Mouse (Mus musculus) cerebellum, adult 8-10 months (tissue): Measurements from ENCODE around the gene Uck1.

Experiments used
- DNase-seq: peaks from one replicate; pipeline ENCODE4 v3.0.0; 2022

Uck1 gene

DNA sequence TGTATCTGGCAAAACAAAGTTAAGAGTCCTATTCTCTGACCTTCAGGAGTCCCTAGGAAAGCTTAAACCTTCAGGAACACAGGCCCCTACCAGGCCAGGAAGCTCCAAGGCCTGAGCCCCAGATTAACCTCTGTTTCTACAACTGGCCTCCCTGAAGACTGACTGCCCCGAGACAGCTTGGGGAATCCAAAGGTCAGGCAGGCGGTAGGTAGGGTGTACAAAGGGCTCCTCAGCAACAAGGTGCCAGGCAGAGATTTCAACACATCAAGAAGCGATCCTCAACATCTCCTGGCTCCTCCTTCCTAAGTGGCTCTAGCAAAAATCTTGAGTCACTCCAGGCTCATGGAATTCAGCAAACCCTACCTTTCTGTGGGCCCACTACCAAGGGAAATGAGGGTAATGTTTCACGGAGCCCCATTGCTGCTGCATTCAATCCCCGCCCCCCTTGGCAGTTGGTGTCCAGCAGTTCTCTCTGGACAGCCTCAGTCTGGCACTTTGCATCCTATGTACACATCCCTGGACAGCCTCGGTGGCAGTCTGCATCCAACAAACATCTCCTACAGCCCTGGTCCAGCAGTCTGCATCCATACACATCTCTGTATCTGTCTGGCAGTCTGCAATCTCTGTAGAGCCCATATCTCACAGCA, 949 bp downstream of the Uck1 start:
- no peak for DNase-seq

DNA sequence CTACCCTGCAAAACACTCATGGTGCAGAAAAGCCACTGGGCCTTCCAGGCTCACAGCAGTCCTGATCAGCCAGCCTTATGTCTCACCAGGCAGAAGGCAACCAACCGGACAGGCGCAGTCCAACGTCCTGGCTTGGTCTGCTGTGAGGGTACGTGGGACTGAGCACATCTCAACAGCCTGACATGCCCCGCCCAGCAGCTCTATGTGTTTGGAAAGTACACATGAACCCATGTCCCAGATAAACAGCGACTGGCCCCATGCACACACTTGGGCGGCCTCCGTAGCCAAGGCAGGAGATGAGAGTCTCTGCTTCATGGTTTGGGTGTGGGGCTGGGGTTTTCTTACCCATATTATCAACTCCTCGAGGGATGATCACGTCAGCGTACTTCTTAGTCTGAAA, 3.7 kb downstream of the Uck1 start:
- no peak for DNase-seq

DNA sequence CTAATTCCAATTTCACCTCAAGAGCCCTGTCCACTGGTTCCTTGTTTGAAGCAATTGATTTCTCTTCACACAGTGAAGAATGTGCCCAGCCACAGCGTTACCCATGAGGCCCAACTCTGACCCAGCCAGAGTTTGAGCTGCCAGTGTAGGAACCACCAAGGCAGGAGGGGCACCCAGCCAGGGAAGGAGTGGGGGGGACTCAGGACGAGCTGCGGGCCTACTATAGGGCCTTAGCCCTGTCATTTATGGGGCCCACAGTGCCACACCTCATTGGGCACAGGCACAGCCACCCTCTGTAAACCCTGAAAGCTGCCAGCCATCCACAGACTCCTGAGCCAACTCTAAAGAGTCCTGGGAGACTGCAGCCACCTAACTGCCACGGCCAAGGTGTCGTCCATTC, 5.4 kb downstream of the Uck1 start:
- no peak for DNase-seq

DNA sequence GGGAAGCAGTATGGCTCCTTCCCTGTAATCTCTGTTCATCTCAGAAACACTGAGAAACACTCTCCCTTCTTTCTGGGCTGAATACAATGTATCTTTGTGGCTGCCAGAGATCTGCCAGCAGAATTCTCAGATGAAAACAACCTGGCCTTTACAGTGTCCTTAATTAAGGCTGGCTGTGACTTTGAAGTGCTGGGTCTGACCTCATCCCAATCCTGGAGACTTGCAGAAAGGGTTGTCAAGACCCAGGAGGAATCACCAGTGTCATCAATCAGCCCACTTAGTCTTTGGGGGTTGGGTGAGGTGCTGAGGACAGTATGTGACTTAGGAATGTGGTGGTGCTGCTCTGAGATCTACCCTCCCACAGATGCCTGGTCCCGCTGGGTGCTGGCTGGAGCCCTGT, 6.6 kb downstream of the Uck1 start:
- DNase-seq = no peak

DNA sequence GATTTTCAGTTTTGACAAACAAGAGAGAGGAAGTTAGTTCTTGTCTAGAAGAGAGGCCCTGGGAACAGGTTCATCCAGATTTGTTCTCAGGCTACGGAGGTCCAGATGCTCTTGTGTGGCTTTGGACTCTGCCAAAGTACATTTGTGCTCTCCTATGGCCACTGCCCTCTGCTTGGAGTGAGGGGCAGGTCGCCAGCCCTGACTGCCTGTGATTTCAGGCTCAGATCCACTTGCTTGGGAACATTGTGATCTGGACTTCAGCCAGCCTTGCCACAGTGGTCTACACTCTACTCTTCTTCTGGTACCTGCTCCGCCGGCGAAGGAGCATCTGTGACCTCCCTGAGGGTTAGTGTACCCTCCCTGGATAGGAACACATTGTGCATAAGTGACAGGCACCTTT, 7.3 kb downstream of the Uck1 start:
- DNase-seq = no peak

DNA sequence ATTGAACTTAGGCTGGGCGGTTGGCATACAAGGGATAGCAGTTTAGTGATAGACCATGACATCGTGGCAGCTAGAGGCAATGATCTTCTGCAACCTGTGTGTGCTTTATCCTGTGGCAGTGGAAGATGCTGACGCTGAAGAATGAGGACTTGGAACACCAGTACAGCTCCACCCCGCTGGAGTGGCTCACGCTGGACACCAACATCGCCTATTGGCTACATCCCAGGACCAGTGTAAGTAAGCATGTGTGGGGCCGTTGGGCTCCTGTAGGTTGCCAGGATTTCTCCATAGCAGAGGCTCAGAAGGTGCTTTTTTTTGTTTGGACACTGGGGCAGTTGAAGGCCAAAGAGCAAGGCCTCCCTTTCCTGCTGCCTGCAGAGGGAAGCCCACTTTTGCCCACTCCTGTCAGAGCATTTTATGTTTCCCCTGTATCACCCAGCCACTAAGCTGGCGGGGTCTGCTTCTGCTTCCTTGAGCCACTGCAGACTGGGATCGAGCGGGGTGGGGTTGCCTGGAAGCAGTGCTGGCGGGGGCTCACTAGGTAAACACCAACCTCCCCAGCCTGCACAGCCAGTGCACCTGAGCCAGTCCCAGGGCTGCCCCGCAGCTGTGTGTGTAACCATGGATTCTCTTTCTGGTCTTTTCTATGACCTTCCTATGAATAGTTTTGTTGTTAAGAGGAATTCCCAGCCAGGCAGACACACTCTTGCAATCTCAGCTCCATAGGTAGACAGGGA, 8.0 kb downstream of the Uck1 start:
- no peak for DNase-seq

DNA sequence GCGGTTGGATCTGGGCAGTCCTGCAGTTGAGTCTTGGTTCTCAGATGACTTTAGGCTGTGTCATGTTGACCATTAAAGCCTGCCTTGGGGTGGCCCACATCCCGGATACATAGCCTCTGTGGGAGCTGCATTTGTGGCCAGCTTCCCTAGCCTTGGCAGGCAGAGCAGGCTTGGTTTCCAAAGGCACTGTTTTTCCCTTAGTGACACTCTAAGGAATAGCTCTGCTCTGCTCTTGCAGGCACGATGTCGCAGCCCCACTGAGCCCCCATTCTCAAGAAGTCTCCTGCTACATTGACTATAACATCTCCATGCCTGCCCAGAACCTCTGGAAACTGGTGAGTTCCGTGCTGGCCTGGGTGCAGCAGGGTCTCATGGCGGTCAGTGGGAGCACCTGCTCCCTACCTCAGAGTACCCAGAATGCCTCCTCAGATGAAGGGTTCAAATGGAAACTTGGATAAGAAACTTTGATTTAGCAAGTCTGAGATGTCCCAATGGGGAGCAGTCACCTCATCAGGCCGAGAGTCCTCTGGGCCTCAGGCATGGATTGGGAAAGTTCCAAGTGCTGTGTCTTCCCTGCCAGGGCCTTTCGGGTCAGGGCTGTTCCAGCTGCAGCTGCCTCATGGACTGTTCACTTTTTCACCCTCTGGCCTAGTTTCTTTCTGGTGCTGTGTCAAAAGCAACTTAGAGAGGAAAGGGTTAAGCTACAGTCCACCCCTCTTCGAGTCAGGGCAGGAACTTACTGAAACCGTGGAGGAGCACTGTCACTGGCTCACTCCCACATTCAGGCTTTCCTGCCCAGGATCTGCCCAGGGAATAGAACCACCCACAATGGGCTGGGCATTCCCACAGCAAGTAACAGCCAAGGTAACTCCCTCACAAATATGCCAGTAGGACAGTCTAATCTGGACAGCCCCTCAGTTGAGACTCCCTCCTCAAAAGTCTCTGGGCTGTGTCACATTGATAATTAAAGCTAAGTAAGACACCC, 11.3 kb downstream of the Uck1 start:
- DNase-seq = no peak

DNA sequence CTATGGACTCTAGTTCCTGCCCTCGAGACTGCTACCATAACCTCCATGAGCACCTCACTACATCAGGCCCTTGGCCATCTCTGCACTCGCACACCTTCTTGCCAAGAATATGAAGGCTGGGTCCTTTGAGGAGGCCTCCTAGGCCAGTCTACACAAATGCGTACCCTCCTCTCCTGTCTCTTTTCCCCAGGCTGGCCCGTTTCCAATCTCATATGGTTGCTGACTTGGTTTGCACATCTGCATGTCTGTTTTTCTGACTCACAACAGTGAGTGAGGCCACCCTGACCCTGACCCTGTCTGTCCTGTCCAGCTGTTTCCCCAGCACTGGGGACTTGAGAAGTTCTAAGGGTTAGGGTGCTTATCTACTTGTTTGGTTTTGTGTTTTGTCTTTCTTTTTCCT, 13.2 kb downstream of the Uck1 start:
- no peak for DNase-seq

DNA sequence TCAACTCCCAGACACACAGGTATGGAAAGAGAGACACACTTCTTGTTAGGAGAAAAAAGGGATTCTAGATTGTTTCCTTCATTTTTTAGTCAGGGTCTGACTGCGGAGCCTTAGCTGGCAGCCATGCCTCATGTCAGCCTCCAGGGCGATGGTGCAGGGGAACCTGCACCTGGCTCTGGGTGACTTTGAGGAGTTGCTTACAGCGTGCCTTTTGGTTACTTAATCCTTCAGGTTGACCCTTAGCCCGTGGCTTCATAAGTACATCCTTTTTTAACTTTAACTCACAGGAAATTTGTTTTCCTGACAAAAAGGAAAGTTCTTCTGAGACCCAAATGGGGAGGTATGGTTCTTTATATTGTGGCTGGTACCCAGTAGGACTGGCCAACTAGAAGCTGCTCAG, 17.0 kb downstream of the Uck1 start:
- DNase-seq = no peak

DNA sequence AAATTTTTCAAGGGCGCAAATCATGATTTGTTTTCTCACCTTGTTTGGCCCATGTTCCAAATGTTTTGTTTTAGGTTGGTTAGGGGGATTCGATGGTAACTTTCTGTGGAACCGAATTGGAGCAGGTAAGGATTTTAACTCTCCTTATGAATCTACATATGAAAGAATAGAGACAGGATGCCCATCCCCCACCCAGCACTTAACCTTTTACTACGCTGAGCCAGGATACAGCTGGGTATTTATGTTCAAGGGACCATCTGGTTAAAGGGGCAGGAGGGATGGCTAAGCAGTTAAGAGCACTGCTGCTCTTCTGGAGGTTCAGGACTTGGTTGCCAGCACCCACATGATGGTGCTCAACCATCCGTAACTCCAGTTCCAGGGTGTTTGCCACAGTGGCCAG, 19.4 kb downstream of the Uck1 start:
- DNase-seq = no peak

DNA sequence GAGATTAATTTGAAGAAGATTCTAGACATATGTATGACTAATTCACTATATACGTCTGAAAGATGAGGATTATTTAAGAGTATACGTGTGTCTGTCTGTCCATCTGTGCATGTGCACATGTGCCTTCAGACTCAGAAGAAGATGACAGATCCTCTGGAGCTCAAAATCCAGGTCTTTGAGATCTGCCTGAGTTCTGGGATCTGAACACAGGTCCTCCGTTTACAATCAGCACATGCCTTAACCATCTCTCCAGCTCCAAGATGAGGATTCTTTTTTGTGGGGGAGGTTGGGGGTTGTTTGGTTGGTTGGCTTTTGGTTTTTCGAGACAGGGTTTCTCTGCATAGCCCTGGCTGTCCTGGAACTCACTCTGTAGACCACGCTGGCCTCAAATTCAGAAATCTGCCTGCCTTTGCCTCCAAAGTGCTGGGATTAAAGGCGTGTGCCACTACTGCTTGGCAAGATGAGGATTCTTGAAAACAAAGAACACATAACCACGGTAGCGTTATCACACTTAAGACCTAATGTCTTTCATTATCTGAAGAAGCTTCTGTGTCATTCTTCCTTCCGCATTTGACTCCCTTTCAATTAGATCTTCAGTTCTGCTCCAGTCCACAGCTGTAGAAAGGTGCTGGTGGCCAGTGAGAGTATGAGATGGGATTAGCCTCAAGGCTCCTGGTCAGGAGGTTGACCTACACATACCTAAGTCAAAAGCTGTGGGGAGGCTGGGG, 21.1 kb downstream of the Uck1 start:
- no peak for DNase-seq

DNA sequence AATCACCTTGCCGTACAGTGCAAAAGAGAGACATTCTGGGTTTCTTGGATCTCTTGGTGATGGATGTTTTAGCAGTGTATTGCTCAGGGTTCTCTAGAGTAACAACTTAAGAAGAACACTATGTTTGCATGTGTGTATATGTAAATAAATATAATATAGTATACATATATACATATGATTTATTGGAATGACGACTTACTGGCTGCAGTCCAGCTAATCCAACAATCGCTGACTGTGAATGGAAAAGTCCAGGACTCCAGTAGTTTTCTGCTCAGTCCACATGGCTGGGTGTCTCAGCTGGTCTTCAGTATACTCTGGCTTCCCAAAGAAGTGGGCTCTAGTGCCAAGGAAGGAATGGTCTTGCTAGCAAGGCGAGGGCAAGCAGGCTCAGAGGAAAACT, 22.4 kb downstream of the Uck1 start:
- no peak for DNase-seq

DNA sequence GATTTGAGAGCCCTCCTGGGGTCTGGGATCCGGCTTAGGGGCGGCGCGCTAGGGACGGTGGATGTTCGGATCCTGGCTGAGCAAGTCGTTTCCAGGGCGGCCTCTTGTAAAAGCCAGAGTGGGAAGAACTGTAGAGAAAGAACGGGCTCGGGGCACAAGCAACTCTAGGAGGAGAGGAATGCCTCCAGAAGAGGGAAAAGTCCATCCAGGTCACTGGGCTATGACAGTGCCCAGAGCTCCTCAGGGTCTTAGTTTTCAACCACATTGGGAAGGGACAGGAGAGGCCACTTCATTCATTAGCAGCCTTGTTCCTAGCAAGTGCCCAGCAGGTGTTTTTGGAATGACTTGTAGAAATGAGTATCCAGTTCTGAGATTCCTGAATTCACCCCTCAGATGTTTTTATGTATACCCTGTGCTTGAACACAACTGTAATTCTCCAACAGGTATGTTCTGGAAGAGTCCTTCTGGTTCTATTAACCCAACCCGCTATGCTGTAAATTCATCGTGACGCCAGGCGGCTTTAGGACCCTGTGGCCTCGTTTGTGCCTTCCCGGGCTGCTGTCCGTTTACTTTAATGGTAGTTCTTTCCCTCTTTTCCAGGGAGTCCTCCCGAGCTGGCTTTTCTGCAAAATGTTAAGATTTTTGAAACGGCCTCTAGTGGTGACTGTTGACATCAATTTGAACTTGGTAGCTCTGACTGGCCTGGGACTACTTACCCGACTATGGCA, 23.0 kb downstream of the Uck1 start:
- peak; percentile 65 for DNase-seq

DNA sequence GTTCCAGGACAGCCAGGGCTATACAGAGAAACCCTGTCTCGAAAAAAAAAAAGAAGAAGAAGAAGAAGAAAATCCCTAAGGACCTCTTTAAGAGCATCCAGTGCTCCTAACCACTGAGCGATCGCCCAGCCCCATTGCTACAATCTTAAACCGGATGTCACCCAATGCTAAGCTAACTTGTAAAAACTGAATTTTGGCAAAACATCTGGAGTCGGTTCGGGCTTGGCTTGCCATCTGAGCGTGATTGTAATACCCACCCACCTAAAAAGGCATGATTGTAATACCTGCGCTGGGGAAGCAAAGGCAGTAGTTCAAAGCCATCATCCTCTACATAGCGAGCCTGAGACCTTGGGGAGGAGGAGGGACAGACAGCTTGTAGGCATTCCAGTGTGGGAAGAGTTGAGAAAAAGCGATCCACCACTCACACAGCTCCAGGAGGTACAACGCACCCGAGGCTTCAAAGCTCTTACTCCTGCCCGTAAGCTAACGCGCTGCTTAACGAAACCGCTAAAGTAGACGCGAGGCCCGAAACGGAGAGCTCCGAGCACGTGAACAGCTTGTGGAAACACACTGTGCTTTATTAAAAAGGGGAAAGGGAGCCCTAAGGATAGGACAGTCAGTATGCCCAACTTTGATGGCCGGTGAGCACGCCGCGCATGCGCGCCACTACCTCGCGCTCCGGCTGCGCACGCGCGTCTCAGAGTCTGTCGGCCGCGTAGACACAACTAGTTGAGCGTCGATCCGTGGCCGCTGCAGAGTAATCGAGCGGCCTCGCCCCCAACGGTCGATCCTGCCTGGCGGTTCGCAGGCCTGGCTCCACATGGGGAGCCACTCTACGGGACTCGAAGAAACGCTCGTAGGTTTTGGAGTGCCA, 23.8 kb downstream of the Uck1 start, which contains the start of gene Pomt1:
Pomt1 (plus strand) TSS at position 705 of the 874 bp plus-strand sequence.
- peak; percentile 88 for DNase-seq

DNA sequence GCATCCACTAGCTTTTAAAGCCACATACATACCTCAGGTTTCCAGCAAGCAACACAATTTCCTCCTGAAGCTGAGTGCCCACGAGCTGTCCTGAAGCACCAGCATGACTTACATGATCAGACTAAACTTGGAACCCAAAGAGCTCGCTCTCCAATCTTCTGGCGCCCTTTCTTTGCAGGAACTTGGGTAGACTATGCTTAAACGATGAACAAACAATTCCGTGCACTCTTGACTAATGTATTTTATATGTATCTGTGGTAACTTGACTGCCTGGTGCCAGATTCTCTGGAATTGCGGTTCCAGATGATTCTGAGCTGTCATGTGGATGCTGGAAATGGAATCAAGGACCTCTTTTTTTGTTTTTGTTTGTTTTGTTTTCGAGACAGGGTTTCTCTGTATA, 24.5 kb downstream of the Uck1 start:
- DNase-seq = no peak

DNA sequence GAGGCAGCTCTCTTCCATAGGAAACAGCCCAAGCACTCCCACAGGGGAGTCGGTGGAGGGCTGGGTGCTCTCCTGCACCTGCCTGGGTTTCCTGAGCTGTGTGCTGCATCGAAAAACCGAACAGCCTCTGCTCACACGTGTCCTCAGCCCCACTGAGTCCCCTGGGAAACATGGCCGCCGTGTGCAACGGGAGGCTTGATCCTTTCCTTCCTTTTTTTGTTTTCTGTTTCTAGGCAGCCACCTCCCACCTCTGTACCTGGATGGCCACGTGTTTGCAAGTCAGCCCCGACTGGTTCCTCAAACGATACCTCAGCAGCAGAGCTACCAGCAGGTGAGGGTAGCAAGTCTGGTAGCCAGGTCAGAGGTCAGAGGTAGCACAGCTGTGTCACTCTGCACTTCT, 37.9 kb downstream of the Uck1 start:
- DNase-seq = no peak

DNA sequence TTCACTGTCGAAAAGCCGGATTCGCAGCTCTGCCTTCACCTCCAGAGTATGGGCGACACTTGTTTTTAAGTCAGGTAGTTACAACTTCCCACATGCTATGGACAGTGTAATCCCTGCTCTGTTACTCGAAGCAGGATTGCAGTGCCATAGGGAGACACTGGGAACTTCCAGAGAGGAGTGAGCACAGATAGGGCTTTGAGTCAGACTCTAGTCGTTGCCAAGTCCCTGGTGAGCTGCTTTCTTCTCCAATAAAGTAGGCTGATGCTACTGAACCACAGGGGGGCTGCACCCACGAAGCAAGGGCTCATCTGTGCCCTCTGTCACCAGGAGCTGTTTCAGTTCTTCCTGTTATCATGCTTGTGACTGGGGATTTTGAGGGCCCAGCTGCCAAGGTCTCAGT, 38.4 kb downstream of the Uck1 start:
- no peak for DNase-seq

DNA sequence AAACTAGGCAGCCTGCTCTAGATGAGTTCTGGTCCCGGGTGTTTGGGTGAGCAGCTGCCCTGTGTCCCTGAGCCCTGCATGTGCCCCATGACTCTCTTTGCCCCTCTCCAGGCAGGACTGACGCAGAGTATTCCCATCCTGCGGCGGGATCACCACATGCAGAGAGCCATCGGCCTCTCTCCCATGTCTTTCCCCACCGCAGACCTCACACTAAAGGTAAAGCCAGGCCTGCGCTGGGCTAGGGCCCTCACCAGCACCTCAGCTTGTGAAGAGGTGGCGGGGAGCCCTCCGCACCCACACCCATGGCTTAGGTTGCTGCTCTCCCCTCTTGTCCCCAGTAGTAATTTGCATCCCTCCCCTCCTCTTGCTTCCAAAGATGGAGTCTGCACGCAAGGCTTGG, 39.0 kb downstream of the Uck1 start:
- no peak for DNase-seq

DNA sequence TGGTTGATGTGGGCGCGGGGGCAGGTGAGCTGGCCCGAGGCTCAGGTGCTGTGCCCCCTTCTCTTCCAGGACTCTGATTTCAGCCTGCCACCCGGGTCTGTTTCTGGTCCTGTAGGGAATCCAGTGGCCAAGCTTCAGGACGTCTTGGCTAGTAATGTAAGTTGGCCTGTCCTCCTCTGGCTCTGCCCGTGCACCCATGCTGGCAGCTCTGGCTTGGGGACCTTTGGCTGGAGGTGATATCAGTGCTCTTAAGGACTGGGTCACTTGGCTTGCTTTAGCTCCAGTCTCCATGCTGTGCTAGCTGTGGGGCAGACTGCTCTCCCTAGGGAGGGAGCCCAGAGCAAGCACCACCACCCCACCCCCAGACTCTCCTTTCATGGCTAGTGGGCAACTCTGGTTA, 39.9 kb downstream of the Uck1 start:
- DNase-seq = no peak

DNA sequence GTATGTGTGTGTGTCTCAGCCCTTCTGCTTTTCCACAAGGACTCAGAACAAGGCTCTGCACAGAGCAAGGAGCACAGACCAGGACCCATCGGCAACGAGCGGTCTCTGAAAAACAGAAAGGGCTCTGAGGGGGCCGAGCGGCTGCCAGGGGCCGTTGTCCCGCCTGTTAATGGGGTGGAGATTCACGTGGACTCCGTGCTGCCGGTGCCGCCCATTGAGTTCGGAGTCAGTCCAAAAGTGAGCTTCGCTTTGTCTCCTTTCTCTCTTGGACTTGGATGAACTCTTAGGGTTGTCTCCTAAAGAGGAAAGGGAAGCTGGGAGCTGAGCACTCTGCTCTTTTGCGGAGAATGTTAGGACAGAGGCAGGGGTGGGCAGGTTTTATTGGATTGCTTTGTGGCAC, 40.5 kb downstream of the Uck1 start:
- no peak for DNase-seq
